Mouse (Mus musculus) megakaryocyte-erythroid progenitor cell, adult 5-6 weeks (primary cell): Measurements from ENCODE around the gene Taf9. TPM values are rescaled to one million over a fixed set of nuclear protein-coding genes. Genes with fewer than 3 reads are reported as not detected.

ENCODE experiments used
- ATAC-seq: replicated peaks from 2 replicates; pipeline ENCODE4 v1.8.0; 2016; ENCODE audit warnings: mild to moderate bottlenecking, inconsistent platforms; ENCODE audit not compliant: severe bottlenecking, poor library complexity, low FRiP score, low TSS enrichment
- total RNA-seq, 2 experiments: library from RNA; stranded (forward) in 1 of 2; stranded (reverse) in 1 of 2; fragments of 200-1000, 215-1000 nt in 1 of 2; fragments of >200 nt in 1 of 2; fragmentation: Nextera tagmentation in 1 of 2; gene quantifications; 2 replicates each; pipeline ENCODE4 v1.2.3; 2014 to 2017

Taf9 gene
- total RNA-seq (2014; fragmentation: Nextera tagmentation) (19.2 and 24.7 TPM in 2 replicates), total RNA-seq (2017) (23.6 and 28.5 TPM in 2 replicates)

GRCm38 (mm10) chr13:100651439-100652186 lies at the start of gene Taf9:
TSS of gene Taf9 (plus strand) at chr13:100651579.
- ATAC-seq: peak; percentile 33

DNA sequence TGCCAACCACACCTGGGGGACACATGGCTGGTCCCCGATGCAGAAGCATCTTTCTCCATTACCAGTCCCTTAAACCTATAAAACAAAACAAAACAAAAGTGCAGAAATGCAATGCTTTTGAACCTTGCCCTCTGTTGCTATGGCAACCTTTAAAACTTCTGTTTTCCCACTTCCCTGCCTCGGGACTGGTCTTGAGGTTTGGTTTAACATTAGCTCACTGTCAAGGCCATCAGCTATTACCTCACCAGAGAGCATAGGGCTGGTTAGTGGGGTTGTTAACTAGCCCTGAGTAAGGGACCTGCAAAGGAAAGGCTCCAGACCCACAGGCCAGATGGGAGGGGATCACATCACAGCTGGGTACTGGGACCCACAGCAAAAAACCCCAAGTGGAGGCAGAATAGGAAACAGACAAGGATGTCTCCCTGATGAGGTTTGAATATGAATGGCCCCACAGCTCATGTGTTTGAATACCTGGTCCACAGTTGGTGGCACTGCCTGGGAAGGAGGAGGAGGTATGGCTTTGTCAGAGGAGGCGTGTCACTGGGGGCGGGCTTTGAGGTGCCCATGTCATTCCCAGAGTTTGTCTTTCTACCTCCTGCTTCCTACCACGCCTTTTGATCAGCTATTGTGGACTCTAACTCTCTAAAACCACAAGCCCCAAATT lies 49.0 kb upstream of the Taf9 start:
- ATAC-seq: no peak

DNA sequence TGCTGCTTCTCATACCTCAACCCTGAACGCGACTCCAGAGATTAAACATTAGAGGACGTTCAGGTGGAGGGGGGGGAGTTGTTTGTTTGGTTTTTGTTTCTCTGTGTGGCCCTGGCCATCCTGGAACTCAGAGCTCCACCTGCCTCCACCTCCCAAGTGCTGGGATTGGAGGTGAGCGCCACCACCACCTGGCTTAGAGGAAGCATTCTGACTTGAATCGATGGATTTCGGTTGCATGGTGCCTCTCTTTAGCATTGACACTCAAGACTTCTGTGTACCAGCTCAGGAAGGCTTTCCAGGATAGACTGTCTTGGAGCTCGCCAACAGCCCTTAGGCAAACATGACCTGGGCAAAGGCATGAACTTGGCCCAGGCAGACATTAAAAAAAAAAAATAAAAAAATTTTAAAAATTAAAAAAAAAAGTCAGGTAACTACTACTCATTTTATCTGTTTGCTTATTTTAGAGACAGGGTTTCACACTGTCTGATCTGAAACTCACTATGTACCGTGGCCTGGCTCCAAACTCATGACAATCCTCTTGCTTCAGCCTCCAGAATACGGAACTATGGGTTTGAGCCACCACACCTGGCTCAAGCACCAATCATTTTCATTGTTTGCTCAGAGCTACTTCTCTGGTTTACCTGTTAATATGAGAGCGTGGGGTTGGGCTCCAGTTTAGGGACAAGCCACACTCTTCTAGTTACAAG lies 48.2 kb upstream of the Taf9 start:
- no peak for ATAC-seq

DNA sequence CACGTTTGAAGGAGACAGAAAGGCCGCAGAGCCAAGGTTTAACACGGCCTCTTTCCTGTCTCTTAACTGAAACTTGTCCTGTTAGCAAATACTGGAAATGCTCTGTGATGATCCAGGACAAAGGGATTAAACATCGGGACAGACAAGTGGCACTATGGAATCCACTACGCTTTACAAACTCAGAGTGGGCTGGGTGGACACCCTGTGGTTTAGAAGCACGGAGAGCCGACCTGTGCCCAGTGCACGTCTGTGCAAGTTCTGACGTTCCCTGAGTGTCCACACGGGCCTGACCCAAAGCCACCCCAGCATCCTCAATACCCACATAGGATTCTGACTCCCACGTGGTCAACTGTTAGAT lies 47.7 kb upstream of the Taf9 start:
- ATAC-seq: no peak

DNA sequence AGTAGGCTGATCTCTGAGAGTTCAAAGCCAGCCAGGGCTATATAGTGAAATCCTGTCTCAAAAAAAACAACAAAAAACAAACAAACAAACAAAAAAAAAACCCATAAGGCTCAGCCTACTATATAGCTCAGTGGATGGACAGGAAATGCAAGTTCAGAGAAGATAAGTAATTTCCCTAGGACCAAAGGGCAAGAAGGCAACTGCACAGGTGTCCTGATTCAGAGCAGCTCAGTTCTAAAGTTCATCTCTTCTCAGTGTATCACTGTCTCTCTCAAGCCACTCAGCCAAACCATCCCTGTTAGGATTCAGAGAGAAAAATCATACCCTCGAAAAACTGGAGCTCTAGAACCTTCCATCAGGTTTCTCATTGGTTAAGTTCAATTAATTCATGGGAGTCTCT lies 45.5 kb upstream of the Taf9 start:
- ATAC-seq: no peak

DNA sequence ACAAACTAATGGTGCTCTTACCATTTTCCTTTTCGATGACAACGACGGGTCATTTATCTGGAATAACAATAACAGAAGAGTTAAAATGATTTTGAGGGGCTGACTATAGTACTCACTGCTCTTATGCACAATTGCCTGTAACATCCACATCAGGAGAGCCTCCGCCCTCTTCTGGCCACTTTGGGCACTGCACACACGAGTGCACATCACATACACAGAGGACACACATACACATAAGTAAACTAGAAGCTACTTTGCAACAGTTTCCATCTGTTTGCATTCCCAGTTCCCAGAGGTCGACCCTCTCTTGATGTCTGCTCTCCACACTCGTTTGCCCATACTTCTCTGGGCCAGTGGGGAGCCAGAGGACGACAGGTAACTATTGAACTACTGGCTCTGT lies 43.6 kb upstream of the Taf9 start:
- ATAC-seq: no peak

DNA sequence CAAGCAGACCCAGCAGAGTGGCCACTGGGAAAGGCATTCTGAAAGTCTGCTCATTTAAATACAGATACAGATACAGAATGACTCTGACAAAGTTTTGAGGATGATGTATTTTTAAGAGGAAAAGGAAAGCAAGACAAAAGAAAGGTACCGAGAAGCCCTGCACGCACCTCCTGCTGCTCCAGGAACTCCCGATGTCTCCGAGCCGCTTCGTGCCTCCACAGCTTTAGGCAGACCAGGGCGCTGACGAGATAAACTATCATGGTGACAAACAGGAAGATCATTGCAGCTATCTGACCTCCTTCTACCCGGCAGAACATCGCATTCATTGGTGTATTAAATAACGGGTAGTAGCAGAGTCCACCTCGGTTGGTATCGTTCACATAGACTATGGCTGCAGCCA lies 40.1 kb upstream of the Taf9 start:
- no peak for ATAC-seq

GRCm38 (mm10) chr13:100612251-100612650 lies 39.1 kb upstream of the Taf9 start:
- no peak for ATAC-seq

DNA sequence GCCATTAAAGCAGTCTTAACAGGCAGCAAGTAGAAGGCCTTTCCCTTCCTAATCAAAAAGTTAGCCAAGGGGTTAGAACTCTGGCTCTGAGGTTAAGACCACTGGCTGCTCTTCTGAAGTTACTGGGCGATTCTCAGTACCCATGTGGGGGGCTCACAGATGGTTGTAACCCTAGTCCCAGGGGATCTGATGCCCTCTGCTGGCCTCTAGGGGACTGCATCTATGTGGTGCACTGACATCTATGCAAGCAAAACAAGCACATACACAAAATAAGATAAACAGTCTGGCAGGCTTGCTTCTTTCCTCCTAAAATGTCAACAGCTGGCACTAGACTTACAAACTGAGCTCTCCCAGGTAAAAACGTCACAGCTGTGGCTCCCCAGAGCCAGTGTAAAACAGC lies 38.5 kb upstream of the Taf9 start:
- ATAC-seq: no peak

DNA sequence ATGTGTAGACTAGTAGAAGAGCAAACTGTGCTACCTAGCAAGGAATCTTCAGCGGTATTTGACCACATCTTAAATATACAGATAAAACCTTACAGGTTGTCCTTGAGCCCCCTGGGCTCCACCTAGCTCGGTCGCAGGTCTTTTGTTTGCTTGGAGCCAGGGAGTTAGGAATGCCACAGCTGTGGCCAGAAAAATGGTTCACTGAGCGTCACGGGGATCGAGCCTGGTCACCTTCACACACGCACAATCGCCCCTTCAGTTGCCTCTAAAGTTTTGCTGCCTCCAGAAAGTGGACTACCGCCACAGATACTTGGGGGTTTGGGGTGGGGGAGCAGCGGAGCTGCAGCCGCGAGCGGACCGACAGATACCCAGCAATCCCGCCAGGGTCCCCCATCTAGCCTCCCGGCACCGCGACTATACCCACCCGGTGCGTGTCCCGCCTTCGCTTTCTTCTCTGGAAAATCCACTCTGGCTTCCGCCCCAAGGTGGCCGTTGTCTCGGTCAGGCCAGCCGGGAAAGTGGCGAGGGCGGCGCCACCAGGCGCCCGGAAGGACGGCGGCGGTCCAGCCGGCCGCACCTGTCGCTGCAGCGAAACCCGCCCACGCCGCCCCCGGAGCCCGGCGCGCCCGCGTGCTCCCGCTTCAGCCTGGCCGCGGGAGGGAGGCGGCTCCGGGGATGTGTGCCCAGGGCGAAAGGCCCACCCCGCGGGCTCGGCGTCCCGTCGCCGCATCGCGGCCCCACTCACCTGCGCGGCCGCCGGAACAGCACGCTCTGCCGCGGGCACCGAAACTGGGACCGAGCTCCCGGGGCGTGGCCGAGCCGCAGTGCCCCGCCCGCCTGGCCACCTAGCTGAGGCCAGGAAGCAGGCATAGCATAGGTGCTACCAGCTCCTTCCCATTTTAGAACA lies 34.9 kb upstream of the Taf9 start, which contains the start of gene Marveld2:
Gene Marveld2, minus strand, starts transcription at position 791 of the 907 bp plus-strand sequence.
- ATAC-seq: peak; percentile 80

DNA sequence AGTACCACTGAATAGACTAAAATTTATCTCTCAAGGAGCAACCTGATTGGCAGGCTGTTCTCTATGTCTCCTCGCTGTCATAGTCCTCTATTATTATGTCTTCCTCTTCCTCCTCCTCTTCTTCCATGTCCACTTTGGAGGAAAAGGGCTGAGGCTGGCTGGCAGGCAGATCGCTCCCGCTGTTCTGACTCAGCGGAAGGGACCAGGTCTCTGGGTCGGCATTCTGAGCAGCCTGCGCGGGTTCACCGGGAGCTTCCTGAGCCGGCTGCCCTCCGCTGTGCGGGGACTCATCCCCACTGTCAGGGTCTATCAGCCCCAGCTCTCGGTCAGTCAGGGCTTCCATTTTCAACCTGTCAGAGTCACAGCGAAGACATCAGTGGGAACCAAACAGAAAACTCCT lies 33.8 kb upstream of the Taf9 start:
- ATAC-seq: no peak

GRCm38 (mm10) chr13:100622241-100622640 lies 29.1 kb upstream of the Taf9 start:
- no peak for ATAC-seq

DNA sequence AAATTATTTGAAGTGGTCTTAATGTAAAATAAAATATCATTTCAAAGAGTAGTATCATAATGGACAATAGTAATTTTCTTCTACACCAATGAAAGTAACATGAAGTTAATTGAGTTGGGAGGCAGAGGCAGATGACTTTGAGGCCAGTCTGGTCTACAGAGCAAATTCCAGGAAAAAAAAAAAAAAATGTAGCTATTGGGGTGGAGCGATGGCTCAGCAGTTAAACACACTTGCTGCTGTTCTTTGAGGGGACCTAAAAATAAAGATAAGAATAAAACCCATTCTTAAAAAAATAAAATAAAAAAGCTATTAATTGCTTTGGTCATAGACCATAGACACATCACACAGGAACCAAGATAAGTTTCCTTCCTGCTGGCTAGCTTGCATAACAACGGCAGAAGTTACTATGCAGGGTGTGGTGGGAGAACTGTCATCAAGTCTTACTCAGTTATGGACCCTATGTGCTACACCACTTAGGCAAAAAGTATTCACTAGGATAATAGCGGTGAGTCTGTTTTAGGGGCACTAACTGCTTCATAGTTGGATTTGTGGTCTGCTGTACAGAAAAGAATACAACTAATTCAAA lies 17.2 kb upstream of the Taf9 start:
- ATAC-seq: 0 out of 2 replicates have a peak, but pooled peaks have one; percentile 57

DNA sequence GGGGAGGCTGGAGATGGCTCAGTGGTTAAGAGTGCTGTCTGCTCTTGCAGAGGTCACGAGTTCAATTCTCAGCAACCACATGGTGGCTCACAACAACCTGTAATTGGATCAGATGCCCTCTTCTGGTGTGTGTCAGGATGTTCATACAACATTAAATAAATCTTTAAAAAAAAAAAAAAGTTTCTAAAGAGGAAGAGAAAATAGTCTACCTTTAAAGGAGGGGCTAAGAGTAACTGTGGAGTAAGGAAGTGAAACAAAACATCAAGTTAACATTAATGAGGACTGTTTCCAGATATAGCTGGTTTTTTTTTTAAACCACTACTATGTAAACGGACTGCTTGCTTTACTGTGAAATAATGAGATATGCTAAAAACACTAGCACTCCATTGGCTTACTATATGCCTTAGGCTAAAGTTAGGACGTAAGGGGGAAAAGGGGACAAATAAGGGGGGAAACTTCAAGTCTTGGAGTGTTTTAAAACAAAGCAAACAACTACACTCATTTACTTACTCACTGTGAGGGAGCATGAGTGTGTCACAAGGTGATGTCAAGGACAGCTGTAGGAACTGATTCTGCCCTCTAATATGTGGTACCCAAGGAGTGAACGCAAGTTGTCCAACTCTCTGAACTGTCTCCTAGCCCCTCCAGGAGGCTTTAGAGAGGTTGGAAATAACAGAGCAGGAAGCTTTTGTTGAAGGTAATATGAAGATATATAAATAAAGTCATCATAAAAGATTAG lies 8.7 kb upstream of the Taf9 start:
- ATAC-seq: no peak

- no peak for ATAC-seq
Observed at GRCm38 (mm10) chr13:100648223-100648622, 3.2 kb upstream of the Taf9 start.

- peak; percentile 89 for ATAC-seq
Observed at GRCm38 (mm10) chr13:100650550-100651438, 585 bp upstream of the Taf9 start, which contains the start of the genes Ak6 and Rad17. TSS of gene Ak6 (plus strand) at chr13:100650979. TSS of gene Rad17 (minus strand) at chr13:100651051.

DNA sequence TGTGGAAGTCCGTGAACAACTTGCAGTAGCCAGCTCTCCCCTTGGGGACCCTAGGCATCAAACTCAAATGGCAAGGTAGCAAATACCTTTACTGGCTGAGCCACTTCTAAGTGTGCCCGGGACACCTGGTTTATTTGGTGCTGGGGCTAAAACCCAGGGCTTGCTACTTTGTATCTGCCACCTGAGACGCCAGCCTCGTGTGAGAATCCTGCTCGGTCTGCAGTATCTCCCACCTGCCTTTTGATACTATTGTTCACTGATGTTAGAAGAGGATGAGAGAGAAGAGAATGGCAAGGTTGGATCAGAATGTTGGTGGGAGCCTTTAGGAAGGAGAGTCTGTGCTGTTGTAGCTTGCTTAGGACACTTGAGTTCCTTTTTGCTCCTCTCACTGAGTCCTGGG lies 6.7 kb downstream of the Taf9 start:
- no peak for ATAC-seq
